Mouse (Mus musculus) brain, embryonic 14.5 days (tissue): ENCODE results near the gene Kcnk15. TPM values are rescaled to one million over a fixed set of nuclear protein-coding genes. Genes with fewer than 3 reads are reported as not detected.

ENCODE experiments used
- DNase-seq: peaks from one replicate; pipeline ENCODE4 v3.0.0-alpha.2; 2011; ENCODE audit warnings: low read depth
- CTCF ChIP-seq: fragments of 200-500 bp; IDR thresholded peaks from 2 replicates; pipeline ENCODE4 v1.5.1; 2012; ENCODE audit warnings: inconsistent platforms, mild to moderate bottlenecking, moderate library complexity, borderline replicate concordance; ENCODE audit not compliant: insufficient read depth, insufficient read length; ENCODE audit errors: extremely low read depth
- POLR2A ChIP-seq: fragments of 200-500 bp; IDR thresholded peaks from 2 replicates; pipeline ENCODE4 v1.6.1; 2012; ENCODE audit warnings: mild to moderate bottlenecking, inconsistent platforms, borderline replicate concordance; ENCODE audit not compliant: poor library complexity, insufficient read depth, insufficient read length, severe bottlenecking; ENCODE audit errors: extremely low read depth
- polyA plus RNA-seq: library from polyadenylated mRNA; depleted of rRNA; stranded (reverse); fragments of >200 nt; gene quantifications from 2 replicates; pipeline ENCODE4 v1.2.3, GENCODE M21; 2012

Kcnk15 gene
- polyA plus RNA-seq, 1 experiment, result 0.08 TPM

DNA sequence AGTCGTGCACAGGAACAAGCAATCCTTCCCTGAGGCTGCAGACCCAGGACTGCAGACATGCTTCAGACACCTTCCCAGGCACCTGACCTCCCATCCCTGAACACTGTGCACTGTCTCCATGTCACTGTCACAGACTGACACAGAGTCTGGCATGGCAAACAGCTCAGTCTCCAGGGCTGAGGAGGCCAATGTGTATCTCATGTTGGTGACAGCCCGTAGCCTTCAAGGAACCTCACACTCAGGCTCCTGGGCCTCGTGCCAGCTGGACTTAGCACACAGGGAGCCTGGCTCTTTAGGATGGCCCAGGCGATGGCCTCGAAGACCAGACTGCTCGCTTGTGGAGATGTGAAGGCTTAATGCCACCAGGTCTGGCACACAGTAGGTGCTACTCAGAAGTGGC is 27.4 kb downstream of the Kcnk15 start:
- TF ChIP-seq POLR2A, result no peak
- TF ChIP-seq CTCF, result no peak
- DNase-seq, result peak; percentile 31

DNA sequence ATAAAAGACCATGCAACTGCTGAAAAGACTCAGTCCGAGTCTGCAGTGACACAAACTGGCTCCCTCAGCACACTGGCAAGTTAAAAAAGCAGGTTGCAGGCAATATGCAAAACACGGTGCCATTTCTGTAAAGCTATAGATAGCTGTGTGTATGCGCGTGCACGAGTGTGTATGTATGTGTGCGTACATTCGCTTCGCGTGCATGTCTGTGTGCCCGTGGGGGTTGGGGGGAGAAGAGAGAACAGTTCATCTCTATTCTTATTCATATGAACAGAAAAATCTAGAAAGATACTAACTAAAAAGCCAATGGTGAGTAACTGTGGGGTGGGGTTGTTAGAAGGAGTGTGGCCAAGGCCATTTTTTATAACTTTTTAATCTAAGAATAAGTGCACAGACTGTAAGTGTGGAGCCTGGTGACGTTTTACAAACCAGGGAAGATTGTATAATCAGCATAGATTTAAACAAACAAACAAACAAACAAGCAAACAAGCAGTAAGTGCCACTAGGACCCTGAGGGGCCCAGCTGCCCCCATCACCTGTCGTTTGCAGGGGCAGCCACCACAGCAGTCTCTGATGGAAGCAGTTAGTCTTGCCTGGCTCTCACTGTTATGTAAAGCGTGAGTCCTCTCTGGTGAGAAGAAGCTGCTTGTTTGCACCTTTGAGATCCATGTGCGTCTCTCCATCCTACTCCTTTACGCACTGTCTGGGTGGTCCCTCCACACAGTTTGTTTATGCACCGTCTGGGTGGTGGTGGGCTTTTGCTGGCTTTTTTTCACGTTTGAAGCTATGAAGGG is 29.6 kb downstream of the Kcnk15 start:
- TF ChIP-seq CTCF, result no peak
- TF ChIP-seq POLR2A, result no peak

GRCm38 (mm10) chr2:163889411-163889810 is 36.0 kb downstream of the Kcnk15 start:
- no peak for DNase-seq
- TF ChIP-seq CTCF (no peak), POLR2A (no peak)

More for the DNA sequence above, 29.6 kb downstream of the Kcnk15 start:
- DNase-seq, result no peak

DNA sequence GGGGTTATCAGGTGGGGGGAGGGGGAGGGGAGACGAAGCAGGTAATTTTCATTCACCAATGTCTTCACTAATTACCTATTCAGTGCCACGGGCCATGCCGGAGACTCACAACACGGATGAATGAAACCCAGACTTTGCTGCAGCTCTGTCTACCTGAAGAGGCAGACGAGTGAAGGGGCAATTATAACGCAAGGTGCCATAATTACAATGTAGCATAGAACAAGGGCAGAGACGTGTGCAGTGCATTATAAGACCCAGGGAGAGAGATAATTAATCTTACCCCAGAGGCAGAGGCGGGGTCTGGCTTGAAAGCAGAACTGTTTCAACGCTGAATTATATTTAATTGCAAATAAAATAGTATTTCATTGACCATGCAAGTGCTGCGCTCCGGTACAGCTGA is 37.1 kb downstream of the Kcnk15 start:
- peak; percentile 61 for DNase-seq
- TF ChIP-seq POLR2A (no peak), CTCF (no peak)

DNA sequence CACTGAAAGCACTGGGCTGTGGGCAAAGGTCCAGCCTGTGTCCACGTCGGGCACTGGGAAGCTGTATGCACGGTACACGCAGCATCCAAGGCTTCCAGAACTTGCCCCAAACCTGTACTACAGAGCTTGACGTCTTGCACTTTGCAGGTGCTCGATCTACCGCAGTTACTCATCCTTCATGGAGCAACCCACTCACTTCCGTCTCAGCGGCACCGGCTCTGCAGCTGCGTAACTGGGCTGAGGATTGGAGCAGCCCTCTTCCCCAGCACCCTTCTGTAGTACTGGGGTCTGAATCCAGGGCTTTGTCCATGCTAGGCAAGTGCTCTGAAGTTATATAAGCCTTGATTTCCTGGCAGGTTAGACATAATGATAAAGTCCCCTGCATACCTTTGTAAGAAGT is 37.8 kb downstream of the Kcnk15 start:
- no peak for DNase-seq
- no peak for TF ChIP-seq CTCF
- no peak for TF ChIP-seq POLR2A

GRCm38 (mm10) chr2:163893446-163894370 is 40.3 kb downstream of the Kcnk15 start:
- no peak for TF ChIP-seq CTCF
- no peak for TF ChIP-seq POLR2A
- no peak for DNase-seq

DNA sequence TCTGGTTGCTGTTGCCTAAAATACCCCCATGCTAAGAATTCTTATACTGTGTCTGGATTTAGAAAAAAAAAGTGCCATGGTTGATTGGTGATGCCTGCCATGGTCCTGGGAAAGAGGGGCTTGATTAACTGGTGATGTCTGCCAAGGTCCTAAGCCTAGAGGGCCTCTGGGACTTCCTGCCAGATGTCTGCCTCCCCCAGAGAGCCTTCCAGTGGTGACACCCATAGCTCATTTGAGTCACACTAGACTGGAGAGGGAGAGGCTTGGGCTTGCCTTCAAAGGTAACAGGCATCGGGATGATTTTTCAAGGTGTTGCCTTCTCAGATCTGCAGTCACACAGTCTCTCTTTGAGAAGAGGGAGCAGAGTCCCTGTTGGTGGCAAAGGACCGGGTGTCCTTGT is 41.7 kb downstream of the Kcnk15 start:
- no peak for DNase-seq
- TF ChIP-seq CTCF (no peak), POLR2A (no peak)

DNA sequence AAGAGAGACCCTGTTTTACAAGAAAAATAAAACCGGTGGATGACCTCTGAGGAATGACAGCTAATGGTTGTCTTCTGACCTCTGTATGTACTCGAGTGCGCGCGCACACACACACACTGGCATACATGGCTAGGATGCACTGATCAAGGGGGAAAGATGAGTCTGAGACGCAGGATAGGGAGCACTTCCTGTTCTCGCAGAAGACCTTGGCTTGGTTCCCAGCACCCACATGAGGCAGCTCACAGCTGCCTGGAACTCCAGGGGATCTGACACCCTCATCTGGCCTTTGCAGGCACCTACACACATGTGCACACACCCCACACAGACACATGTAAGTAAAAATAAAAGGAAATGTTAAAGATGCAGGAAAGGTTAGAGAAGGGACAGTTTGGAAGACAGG is 43.6 kb downstream of the Kcnk15 start:
- TF ChIP-seq CTCF, result no peak
- no peak for TF ChIP-seq POLR2A
- no peak for DNase-seq

DNA sequence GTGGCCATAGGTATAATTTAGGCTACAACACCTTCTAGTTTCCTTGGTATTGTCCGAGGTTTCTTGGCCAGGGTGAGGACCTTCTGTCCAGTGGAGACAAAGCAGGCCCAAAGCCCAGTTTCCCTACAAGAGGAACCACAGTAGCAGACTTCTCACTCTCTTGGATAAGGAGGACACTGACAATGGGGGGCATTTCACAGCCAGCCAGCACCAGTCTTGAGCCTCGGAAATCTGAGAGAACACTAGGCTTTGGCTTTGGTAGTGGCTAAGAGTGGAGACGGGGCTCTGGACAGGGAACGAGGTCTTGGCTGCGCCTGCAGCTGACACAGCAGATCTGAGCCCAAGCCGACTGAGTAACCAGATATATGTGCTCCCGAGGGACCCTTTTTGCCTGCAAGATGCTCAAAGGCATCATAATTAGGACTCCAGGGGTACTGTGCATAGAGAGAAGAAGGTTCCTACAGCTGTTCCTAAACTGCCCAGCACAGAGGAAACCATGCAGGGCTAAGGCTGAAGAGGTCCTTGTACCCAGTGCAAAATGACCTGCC is 44.6 kb downstream of the Kcnk15 start:
- TF ChIP-seq CTCF (no peak), POLR2A (no peak)
- DNase-seq, result no peak

- TF ChIP-seq CTCF (no peak), POLR2A (no peak)
- peak; percentile 33 for DNase-seq
Measured at GRCm38 (mm10) chr2:163899910-163900411, 46.5 kb downstream of the Kcnk15 start.

- no peak for TF ChIP-seq POLR2A
- no peak for TF ChIP-seq CTCF
- no peak for DNase-seq
Measured at GRCm38 (mm10) chr2:163901043-163901442, 47.6 kb downstream of the Kcnk15 start.
